Mouse (Mus musculus) gastrocnemius, postnatal 4 days (tissue): ENCODE measurements around the gene Ssr2. TPM values are rescaled to one million over a fixed set of nuclear protein-coding genes. Genes with fewer than 3 reads are reported as not detected.
"Not testable (repeated sequence)": the region's sequence is repeated elsewhere in the genome, so short reads cannot be mapped to it uniquely, and the experiment has no call there.

Source experiments
- DNase-seq, 2 experiments: peaks; one replicate each; pipeline ENCODE4 v3.0.0; 2021 to 2022; ENCODE audit warnings: low spot score in 2 of 2, mixed read lengths in 2 of 2
- total RNA-seq, 2 experiments: library from RNA; stranded (reverse); gene quantifications; 2 replicates each; pipeline ENCODE4 v1.2.3; 2021

Gene Ssr2
- total RNA-seq, 2 experiments from 2014 or later: 150 to 159 TPM

DNA sequence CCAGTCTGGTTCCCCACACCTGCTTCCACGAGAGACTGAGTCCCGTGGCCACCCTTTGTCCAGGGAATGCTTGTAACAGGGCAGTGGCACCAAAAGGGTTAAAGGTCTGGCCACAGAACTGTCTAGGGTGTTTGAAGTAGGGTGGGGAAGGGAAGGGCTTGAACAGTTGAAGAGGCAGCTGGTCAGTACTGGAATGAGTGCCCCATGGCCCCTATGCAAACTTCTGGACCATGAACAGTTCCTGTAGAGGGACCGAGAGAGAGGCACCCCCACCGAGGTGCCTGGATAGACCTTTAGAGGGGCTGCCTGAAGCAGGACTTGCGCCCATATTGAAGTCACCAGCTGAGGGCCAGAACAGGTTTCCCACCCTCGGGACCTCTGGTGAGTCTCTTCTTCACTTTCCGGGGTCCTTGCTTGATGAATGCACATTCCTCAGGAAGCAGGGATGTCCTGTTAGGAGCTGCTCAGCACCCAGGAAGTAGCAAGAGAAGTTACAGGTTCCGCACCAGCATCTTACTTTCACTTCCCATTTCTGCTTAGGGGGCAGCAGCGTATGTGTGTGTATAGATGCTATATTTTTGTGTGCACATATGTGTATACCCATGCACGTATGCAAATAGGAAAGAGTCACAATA is 17.4 kb downstream of the Ssr2 start:
- no peak for DNase-seq

DNA sequence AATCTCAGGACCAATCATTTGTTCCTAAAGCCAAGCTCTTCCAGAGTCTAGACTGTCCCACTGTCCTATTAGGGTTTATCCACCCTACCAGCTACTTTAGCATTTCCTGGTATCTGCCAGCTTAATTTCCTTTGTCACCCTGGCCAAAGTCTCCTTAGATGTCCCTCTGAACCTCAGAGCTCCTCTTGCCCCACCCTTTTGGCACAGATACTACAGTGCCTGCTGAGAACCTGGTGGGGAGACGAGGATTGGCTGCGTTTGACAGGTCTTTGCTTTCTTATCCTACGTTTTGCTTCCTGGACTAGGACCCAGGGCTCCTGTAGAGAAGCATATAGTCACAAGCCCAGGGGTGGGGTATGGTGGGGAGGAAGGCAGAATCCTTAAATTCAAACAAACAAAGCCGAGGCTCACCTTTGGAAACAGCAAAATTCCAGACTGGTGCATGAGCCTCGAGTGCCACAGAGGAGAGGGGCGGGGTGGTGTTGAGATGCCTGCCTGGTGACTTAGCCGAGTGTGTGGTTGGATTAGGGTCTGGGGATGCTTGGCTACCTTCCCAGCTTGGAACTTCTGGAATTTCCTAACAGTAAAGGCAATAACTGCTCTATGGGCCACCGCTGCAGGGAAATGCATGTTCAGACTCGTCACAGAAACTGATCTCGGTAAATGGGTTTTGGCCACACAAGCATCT is 18.4 kb downstream of the Ssr2 start:
- no peak for DNase-seq

DNA sequence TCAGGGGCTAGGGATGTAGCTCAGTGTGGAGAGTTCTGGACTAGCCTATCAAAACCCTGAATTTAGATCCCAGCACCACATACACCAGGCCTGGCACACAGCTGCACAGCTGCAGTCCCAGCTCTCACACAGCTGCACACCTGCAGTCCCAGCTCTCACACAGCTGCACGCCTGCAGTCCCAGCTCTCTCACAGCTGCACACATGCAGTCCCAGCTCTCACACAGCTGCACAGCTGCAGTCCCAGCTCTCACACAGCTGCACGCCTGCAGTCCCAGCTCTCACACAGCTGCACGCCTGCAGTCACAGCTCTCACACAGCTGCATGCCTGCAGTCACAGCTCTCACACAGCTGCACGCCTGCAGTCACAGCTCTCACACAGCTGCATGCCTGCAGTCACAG is 20.9 kb downstream of the Ssr2 start:
- not testable (repeated sequence) for DNase-seq

DNA sequence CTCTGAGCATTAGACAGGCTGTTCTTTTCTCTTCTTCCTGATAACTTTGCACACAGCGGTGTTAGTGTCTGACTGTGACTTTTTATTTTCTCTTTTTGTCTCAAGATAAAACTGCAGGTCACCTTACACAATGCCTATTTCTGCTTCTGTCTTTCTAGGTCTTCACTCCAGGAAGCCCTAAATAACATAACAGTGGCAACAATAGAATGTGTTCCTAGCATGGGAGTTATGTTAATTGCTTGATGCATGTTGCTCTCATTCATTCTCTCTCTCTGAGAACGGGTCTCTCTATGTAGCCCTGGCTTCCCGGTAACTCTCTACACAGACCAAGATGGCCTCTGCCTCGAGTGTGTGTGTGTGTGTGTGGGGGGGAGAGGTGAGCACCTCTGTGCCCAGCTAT is 26.8 kb downstream of the Ssr2 start:
- DNase-seq: no peak

DNA sequence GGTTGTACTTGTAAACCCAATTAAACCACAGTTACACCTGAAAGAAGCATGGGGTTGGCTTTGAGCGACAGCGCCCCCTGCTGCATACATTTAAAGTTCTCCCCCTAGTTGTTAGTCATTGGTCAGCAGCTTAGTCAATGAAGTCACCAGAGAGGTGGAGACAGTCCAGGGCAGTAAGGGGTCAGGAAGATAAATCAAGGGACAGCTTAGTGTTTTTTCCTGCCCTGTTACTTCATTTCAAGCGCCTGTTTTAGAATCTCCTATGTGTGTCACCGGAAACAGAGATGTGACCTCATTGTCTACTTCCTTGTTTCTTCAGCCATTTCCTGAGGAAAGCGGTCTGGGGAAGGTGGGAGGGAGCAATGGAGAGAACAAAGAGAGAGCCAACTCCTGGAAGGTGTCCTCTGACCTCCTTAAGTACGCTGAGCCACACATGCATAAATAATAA is 28.1 kb downstream of the Ssr2 start:
- DNase-seq: peak in 1 of 2 experiments; percentile 58

DNA sequence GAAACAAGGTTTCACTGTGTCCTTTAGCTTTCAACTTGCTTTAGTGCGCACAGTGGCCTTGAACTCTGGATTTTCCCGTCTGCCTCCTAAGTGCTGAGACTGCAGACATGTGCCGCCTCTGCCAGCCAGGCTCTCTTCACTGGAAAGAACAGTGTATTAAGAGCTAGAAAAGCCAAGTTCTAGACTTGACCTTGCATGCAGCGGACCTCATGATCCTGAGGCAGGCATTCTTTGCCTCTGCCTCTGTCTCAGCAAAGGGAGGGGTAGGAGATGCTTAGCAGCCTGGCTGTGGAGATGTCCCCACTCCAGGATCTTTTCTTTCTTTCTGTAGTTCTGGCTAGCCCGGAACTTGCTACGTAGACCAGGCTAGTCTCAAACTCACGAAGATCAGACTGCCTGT is 29.2 kb downstream of the Ssr2 start:
- no peak for DNase-seq

DNA sequence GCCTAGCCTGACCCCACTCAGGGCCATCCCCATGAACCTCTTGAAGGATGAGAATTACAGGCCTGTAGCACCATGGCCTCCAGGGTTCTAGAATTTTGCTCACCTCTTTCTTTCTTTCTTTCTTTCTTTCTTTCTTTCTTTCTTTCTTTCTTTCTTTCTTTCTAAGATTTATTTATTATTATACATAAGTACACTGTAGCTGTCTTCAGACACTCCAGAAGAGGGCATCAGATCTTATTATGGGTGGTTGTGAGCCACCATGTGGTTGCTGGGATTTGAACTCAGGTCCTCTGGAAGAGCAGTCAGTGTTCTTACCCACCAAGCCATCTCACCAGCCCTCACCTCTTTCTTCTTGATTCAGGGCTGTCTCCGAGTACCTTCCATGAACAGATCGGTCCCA is 30.0 kb downstream of the Ssr2 start, which contains the start of gene Arhgef2:
Arhgef2 (plus strand) TSS at position 301 of the 400 bp plus-strand sequence.
- not testable (repeated sequence) for DNase-seq

DNA sequence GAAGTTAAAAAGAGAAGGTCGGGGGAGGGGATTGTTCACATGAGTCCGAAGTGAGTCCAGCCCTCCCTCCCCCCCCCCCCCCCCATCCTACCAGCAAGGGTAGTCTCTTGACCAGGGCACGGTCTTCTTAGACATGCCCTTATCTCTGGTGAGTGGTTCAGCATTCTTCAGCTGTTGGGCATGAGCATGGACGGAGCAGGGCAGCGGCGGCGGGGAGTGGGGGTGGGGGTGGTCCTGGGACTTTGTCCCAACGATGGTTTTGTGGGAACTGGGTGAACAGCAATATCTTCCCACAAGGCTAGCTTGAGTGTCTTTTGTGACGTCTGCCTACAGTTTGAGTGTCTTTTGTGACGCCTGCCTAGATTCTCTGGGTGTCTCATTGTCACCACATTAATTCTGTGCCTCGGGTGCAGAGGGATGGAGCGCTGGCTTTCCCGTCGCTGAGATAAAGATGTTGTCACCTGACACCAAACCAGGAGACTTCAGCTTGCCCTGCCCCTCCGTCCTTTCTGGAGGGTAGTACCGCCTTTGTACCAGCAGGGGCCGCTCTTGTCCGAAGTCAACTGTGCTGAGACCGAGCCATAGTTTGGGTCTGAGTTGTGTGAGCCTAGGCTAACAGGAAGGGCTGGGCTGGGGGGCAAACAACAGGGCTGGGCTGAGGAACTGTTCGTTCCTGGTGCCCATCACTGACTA is 31.5 kb downstream of the Ssr2 start:
- DNase-seq: peak; percentile 81 to 87

DNA sequence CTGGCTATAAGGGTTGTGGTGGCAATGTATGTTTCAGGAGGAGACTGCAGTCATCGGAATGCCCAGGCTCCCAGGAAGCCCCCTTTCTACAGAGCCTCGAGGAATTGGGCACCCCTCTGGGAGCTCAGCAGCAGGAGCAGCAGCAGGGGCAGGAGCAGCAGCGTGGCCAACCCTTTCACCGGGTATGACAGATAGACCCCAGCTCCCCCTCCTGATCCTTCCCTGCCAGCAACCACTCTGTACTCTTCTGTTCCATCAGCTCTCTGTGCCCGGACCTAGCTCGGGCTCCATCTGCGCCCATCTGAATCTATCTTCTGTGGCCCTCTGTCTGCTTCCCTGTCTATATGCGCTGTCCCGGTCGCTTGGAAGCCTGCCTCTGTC is 32.1 kb downstream of the Ssr2 start:
- no peak for DNase-seq

DNA sequence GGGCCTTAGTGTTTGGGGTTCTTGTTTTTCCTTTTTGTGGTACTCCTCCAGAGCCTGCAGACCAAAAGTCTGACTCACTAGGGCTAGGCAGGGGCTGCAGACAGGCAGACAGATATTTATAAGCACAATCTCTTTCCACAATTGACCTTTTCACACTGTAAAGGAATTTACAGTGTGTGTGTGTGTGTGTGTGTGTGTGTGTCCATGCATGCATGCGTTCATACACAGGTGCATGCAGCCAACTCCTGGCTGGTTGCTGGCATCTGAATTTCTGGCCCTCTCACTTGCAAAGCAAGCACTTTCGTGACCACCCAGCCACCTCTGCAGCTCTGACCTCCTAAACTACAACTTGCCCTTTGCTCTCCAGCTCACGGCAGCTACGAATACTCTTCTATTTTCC is 33.4 kb downstream of the Ssr2 start:
- DNase-seq: no peak

DNA sequence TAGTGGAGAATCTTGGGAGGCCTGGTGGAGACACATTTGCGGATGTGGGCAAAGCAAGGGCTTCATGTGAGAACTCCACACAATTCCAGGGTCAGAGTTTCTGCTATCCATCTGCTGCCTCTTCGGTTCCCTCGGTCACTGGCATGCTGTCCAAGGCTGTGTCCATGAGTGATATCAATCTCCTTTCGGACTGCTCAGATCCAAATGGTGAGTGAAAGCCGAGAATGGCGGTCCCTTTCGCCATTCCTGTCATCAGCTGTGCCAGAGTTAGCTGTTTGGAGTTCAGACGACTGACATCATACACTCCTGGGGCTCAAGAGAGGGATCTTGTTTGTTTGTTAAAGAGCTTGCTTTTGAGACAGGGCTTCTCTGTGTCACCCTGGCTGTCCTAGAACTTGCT is 38.7 kb downstream of the Ssr2 start:
- DNase-seq: no peak

DNA sequence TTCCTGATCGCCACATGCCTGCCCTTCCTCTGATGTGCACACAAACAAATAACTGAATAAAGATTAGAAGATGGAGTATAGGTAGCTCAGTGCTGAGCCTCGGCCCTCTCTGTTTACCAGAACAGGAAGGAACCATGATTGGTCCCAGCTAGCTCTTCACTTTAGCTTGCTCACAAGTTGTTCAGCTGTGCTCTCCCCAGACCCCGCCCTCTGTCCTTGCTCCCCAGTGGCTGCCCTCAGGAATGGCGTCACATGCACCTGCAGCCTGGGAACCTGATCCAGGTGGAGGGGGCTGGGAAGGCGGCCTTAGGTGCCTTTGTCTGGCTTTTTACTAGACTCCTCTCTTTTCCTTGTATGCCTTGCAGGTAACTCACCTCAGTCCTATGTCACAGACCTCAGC is 39.4 kb downstream of the Ssr2 start:
- no peak for DNase-seq

DNA sequence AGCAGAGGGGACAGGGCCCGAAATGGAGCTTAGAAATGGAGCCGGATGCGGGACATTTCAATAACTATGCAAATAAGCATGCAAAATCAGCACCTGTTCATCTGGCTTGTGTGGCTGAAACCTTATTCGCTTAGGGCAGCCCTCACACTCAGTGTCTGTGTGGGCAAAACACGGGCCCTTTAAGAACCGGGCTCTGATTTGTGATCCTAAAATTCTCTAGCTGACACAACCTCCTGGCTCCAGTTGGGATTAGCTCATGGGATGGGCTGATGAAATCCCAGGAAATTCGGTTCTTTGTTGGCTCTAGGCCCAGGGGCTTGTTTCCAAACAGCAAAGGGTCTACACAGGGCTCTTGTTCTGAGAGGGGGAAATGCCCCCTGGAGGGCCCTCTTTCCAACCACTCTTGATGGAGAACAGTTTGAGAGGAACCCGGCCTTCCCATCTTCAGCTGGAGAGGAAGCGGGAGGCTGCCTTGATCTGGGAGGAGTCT is 40.3 kb downstream of the Ssr2 start:
- DNase-seq: peak; percentile 64 to 88

DNA sequence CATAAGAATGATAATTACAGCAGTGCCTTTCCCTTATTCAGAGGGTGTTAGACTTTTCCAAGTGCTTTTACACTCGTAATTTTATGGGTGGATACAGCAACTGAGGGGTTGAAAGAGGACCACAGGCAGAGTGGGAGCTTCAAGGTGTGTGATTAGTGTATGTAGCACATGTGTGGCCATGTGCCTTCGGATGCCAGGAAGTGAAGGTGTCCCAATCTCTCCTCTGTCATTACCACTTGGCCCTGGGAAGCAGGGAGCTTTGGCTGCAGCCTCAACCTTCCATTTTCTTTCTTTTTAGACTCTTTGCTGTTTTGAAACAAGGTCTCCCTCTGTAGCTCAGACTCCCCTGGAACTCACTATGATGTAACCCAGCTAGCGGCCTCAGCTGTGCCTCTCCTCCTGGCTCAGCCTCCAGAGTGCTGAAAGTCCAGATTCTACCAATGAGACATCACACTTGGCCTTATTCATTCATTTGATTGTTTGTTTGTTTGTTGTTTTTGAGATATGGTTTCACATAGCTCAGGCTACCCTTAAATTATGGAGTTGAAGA is 41.4 kb downstream of the Ssr2 start:
- DNase-seq: no peak

DNA sequence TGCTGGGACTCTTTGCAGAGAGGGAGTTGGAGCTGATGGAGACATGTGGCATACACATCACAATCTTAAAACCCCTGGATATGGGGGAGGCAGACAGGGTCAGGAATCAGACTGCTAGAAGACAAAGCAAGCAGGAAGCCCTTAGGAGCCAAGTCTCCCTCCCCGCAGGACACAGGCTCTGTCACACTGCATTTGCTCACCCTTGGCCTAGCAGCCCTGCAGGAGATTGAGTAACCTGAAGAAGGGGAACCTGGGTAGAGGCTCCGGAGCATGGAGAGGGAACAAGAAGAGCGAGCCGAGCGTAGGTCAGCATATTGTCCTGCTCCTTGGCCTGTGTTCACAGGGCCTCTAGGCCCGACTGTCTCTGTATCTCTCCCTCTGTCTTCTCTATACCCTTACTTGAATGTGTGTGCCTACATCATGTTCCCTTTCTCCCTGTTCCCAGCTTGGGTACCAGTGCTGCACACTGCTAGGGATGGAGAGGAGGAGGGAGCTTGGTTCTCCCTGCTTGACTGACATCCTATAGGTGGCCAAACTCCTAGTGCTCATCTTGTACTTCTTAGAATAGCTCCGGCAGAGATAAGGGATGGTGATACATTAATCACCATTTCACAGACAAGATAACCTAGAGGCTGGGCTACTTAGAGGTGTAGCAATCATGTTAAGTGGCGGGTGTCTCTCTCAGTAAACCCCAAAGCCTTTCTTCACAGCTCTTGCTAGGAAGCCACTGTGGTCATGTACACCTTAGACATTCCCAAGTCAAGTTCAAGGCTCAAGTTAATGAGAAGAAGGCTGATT is 42.6 kb downstream of the Ssr2 start:
- no peak for DNase-seq

DNA sequence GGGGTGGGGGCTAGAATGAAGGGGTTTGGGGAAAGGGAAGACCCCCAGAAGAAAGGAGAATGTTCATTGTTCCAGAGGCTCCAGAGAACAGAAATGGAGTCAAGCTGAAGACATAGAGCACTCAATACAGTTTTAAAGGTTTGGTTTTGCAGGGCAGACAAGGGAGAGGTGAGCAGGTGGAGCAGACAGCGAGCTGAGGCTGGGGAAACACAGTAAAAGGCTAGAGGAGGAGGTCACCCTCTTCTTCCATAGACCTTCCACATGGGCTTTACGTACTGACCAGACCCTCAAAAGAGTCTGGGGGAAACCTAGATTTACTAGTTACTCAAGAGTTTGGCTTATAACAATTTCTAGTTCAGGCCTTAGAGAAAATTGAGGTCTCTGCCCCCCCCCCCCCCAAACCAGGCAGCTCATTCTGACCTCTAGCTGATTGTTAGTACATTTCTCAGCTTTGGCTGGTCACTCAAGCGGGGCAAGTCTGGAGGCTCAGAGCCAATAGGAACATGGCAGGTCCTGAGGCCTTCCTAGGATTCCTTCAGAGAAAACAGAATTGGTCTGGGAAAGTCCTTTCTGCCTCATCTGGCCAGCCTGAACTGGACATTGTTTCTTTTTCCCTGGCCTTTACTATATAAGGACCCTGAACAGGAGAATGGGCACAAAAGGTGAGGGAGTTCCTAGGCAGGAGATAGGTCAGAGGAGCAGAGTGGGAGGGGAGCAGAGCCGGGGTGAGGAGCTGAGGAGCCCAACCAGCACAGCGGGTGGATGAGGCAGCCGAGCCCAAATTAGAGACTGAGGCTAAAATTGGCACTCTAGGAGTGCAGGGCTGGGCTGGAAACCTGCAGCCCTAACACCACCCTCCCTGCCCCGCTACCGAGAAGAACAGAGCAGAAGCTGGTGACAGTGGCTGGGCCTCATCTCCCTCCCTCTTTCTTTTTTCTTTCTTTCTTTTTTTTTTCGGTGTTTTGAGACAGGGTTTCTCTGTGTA is 43.7 kb downstream of the Ssr2 start:
- DNase-seq: no peak

DNA sequence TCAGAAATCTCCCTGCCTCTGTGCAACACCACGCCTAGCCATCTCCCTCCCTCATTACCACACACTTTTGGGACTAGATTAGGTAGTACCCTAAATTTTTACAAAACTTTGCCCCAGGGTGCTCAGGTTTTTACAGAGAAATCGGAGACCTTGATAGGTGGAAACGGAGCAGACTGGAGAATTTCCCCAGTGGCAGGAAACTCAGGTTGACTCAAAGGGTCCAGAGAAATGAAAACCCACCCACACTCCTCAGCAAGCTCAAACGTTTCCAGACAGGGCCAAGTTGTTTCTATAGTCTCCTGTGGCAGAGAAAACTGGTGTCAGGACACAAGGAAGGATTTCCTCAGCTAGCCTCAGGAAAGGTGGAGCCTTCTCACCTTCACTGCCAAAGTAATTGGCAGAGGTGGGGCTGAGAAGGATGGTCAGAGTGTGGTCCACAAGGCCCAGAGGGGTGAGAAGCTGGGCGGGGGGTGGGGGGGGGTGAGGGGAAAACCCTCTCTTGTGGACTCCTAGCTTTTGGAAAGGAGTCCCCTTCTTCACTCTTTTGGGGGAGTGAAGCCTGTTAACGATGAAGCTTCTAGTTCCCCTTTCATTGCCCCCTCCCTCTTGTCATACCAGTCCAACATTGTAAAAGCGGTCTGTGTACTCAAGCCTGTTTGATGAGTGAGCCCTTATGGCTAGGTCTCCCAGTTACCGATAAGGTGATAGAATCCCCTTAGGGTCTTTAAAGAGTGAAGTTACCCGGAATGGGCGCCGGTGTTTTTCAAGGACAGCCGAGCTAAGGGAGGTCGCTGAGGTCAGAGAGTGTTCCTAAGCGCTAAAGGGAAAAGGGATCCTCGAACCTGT is 44.7 kb downstream of the Ssr2 start:
- DNase-seq: no peak

DNA sequence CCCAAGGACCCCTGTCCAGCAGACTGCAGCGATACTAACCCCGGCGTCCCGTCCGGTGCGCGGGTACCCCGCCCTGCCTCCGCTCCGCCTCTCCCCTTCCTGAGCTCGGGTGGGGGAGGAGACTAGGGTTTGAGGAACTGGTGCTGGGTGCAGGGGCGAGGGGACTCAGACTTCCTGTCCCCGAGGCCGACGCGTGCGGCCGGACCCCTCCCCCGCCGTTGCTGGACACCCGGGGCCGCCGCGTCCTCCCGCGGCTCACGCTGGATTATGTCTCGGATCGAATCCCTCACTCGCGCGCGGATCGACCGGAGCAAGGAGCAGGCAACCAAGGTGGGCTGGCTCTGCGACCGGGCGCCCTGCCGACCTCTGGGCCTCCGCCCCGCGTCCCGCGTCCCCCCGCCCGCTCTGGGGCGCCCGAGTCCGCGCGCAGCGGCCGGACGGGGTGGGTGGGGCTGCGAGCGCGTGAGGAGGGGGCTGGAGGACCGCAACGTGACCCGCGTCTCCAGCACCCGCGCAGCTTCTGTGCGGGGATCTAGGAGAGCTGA is 45.4 kb downstream of the Ssr2 start:
- DNase-seq: peak; percentile 71 to 81
